Mouse (Mus musculus) heart, adult 18-20 months (tissue): Measurements from ENCODE around the gene Faf2. TPM values are rescaled to one million over a fixed set of nuclear protein-coding genes. Genes with fewer than 3 reads are reported as not detected.
A peak's percentile ranks its signal among the peaks of the same experiment; 100 is the strongest.
"Not testable (repeated sequence)": the region's sequence is repeated elsewhere in the genome, so short reads cannot be mapped to it uniquely, and the experiment has no call there.

Experiments used
- DNase-seq, 2 experiments: peaks; one replicate each; pipeline ENCODE4 v3.0.0; 2021 to 2022; ENCODE audit warnings: mixed read lengths in 1 of 2
- total RNA-seq, 2 experiments: library from RNA; stranded (reverse); gene quantifications; 2 replicates each; pipeline ENCODE4 v1.2.3; 2021

Gene Faf2
- total RNA-seq, 2 experiments from 2014 or later, result 23.1 to 26.4 TPM

GRCm38 (mm10) chr13:54605426-54605825 lies 16.2 kb upstream of the Faf2 start:
- DNase-seq, result peak in 1 of 2 experiments; percentile 42

DNA sequence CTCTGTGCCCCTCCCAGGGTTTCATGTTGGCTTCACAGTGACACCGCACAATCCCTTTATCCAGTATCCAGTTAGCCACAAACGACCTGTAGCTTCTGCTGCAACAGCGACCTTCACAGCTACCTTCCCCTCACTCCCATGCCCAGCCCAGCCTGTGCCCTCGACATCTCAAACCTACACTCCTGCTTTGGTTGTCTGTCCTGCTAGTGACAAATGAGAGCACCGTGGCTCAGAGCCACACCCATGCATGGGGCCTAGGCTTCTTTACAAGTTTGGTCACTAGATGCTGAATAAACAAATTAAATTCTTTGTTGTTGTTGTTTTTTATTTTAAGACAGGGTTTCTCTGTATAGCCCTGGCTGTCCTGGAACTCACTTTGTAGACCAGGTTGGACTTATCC lies 14.4 kb upstream of the Faf2 start:
- no peak for DNase-seq

DNA sequence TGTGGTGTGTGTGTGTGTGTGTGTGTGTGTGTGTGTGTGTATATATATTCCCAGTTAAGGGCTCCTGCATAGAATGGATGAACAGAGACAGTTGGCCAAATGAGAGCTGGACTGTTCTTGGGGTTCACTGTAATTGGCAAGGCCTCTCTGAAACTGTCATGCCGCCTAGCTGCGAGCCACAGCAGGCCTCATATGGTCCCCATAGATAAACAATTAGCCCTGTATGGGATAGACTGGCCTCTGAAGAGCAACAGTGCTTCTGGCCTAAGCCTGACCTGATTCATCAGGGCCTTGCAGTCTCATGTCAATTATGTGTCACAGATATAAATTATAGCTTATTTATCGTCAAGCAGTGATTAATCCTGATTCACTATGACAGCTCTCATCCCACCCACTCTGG lies 13.6 kb upstream of the Faf2 start:
- no peak for DNase-seq

- DNase-seq, result peak in 1 of 2 experiments; percentile 56
Measured at GRCm38 (mm10) chr13:54608666-54609065, 12.9 kb upstream of the Faf2 start.

DNA sequence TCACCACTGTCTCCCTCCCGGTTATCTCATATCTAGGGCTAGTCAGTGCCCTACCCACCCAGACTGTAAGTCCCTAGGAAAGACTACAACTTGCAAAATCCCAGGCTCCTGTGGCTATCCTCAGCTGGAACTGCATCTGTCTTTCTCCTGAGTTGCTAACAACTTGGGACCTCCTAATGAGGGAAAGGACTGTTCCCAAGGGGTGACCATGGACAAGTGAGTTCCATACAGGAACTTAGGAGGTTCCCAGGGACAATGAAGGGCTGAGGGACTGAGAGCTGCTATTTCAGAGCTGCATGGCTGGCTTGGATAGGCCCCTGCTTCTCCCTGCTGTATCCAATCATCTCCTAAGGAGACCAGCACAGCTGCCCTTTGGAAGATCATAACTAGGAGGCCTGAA lies 12.3 kb upstream of the Faf2 start:
- DNase-seq, result no peak

GRCm38 (mm10) chr13:54610613-54610971 lies 11.0 kb upstream of the Faf2 start:
- DNase-seq, result peak in 1 of 2 experiments; percentile 57

DNA sequence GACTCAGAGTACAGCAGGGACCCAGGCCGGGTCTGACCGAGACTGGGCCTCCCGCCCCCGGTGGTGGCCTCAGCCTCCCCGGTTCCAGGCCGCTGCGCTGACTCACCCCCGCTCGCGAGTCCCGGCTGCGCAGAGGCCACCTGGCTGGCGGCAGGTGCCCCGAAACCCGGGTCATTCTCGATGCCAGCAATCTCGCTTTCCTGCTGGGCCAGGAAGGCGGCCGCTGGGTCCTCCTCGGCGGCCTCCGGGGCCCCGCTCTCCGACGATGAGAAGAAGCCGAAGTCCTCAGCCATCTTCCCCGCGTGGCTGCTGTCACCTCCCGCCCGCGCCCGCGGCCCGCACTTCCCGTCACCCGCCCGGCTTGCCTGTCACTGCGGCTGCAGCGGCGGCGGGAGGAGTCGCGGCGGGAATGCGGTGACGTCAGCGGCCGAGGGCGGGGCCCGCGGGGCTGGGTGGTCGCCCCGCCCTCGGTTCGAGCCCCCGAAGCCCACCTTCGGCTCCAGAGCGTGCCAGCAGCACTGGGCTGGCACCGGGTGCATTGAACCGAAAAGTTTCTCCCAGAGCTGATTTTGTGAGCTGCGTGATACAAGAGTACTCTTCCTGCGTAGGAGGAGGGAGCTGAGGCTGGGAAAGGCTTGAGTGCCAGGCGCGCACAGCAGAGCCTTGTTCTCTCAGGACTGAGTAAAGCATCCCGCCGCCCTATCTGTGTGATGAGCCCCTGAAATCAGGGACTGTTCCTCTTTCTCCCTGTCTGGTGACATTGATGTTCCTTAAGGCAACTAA lies 10.4 kb upstream of the Faf2 start, which contains the start of gene Cltb:
Cltb (minus strand) TSS at position 373 of the 783 bp plus-strand sequence.
- DNase-seq, result peak; percentile 93 to 96

GRCm38 (mm10) chr13:54613141-54613540 lies 8.4 kb upstream of the Faf2 start:
- not testable (repeated sequence) for DNase-seq

DNA sequence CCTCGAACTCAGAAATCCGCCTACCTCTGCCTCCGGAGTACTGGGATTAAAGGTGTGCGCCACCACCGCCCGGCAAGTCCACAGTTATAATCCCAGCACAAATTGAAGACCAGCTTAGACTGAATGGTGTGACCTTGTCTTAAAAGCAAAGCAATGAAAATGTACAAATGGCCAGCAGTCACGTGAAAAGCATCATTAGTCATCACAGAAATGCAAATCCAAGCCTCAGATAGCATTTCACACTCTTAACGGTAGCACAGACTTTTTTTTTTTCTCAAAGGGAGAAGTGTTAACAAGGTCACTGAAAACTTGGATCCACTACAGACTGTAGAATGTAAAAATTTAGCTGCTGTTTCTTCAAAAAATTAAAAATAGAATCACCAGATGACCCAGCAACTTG lies 5.3 kb upstream of the Faf2 start:
- DNase-seq, result no peak

DNA sequence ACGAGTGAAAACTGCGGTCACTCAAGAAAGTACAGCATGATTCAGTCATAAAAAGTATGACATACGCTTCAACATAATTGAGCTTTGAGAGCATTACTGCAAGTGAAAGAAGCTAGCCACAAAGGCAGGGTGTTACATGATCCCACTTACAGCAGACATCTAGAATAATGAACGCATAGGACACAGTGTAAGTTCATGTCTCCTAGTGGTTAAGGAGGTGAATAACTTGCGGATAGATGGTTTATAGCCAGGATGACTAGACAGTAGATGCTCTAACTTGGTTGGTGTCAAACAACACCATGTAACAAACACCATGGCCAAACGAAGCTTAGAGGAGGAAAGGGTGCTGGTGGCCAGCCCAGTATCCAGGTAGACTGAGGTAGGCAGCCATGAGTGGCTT lies 4.6 kb upstream of the Faf2 start:
- DNase-seq, result no peak

DNA sequence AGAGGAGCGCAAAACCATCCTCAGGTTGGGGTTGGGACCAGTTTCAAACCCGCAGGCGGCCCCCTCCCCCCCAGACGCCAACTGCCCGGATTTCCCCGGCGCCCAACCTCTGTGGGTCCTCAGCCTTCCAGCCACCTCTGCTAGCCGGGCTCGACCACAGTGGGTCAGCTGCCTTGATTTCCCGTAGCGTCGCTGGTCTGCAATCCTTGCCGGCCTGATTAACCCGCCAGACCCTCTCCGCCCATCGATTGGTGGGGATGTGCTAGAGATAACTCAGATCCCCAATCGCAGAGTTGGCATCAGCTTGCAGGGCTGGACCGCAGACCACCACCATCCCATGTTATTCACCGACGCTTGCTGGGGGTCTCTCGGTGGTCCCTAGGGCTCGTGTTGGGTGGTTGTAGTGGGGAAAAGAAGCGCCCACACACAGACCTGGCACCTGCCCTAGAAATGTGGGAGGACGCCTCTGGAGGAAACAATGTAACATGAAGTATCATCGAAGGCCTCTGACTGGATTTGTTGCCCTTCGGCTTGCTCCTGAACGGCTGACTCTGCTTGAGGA lies 457 bp downstream of the Faf2 start:
- DNase-seq, result no peak

DNA sequence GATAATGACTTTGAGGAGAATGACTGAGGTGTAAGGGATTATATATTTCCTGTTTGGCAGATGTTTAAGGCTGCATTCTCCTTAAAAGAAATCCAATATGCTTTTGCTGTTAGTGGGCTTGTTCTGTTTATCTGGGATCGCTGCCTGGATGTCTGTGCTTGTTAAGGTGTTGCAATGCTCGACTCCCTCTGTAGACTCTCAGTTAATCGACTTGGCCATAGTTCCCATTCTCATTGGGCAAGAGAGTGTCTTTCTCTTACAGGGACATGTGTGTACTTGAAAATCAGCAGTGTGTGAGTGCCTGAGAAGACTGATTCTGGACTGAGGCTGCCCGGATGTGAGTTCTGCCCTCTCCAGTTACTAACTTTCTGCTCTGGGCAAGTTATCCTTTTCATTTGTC lies 7.5 kb downstream of the Faf2 start:
- peak; percentile 17 to 47 for DNase-seq

DNA sequence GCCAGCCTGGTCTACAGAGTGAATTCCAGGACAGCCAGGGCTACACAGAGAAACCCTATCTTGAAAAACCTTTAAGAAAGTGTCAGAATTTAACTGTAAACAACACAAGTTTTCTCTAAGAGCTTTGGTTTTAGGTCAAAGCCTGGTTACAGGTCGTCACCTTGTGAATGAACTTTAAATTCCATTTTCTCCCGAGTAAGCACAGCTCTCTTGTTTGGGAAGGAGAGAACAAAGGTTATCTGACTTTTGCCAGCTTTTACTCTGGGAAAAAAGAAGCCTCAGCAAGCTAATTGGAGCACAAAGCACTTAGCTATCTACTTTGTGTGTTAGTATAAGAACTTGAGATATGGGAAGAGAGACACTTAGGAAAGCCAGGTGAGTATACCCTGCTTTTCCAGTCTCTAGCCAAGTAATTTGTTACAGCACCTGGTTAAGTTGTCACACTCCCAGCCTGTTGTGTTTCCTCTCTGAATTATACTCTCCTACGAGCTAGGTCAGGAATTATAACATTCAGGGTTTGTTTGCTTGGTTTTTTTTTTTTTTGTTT lies 11.2 kb downstream of the Faf2 start:
- no peak for DNase-seq

- no peak for DNase-seq
Measured at GRCm38 (mm10) chr13:54635011-54635410, 13.4 kb downstream of the Faf2 start.

DNA sequence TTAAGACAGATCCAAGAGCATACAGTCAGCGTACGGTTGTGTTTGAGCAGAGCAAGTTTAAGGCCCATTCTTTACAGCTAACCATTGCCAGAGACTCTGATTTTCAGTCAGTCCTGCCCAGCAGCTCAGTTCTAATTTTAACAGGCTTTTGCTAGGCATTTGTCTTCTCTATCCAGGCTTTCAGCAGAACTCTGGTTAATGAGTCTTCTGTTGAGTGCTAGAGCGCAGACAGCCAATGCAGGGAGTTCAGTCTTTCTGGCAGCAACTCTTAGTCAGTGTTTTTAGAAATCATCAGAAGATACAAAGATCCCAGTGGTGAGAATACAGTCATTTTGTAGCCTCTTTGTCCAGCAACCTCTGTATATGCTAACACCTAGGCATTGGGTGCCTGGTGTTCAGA lies 28.9 kb downstream of the Faf2 start:
- no peak for DNase-seq

DNA sequence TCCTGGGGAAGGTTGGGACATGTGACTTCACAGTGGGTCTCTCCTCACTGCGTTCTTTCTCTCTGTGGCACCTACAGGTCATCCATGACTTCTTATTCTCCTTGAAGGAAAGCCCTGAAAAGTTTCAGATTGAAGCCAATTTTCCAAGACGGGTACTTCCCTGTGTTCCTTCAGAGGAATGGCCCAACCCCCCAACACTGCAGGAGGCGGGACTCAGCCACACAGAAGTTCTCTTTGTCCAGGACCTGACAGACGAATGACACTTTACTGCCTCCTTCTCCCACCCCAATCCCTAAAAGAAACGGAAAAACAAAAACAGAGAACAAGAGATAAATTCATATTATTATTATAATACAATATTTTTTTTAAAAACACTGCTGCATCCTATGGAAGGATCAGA lies 39.3 kb downstream of the Faf2 start:
- no peak for DNase-seq

DNA sequence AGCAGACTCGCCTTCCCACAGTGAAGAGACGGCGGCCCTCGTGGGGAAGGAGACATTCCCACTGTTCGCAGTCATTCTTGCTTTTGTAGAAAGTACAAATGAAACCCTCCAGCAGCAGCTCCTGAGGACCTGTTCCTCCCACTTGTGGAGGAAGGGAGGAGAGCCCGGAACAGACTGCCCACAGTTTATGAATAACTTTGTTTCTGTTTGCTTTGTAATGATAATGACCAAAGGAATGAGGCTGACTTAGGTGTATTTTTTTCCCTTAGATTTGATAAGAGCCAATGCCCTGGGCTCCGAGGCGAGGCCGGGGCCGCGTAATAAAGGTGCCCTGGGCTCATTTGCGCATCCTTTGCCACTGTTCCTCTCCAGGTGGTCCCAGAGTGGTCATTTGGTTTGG lies 39.8 kb downstream of the Faf2 start:
- DNase-seq, result no peak

GRCm38 (mm10) chr13:54663999-54664398 lies 42.4 kb downstream of the Faf2 start:
- DNase-seq, result no peak

GRCm38 (mm10) chr13:54664509-54664908 lies 42.9 kb downstream of the Faf2 start:
- no peak for DNase-seq

- no peak for DNase-seq
Measured at GRCm38 (mm10) chr13:54665062-54665461, 43.5 kb downstream of the Faf2 start.

DNA sequence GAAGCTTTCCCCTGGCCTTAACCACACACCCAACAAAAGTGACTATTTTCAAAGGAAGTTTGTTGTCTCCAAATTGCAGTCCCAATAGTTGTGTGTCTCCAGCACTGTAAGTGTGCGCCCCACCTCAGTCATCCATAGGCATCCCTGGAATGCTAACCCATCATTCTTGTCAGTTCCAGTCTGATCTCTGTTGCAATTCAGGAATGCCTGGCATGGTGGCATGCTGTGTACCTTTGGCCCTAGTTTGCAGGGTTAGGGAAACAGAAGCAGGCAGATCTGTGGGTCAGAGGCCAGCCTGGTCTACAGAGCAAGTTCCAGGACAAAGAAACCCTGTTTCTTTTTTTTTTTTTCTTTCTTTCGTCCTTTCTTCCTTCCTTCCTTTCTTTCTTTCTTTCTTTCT lies 48.9 kb downstream of the Faf2 start:
- no peak for DNase-seq

DNA sequence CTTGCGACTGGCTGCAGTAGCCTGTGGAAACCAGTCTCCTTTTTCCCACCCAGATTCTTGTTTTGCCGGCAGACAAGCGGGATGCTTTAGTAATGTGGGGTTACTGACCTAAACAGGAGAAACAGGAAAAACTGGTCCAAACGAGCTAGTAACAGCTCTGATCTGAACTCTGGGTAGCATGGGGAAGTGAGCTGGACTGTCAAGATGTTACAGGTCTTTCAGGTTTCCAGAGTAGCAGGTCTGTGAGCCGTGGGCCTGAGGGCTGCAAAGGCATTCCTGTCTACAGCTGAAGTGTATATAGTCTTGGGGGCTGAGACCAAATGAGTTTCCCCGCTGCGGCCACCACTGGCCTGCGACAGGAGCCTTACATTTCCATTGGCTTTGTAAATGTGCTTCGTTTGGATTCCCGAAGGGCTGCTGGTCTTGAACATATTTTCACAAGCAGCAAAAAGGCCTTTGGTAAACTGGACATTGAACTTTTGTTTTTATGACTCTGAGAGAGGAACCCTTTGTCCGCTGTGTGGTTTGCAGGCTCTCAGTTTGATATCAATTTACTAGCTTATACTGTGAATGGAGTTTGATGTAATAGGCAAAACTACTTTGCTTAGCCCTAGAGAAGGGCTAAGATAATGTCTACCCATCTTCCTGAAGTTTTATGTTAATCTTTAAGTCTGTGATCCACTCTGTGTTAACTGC lies 54.5 kb downstream of the Faf2 start:
- no peak for DNase-seq

GRCm38 (mm10) chr13:54678263-54678662 lies 56.7 kb downstream of the Faf2 start:
- DNase-seq, result no peak
